Mouse (Mus musculus): ENCODE data around the gene Cfap299. TPM values are rescaled to one million over a fixed set of nuclear protein-coding genes. Genes with fewer than 3 reads are reported as not detected.

Cfap299 gene
- polyA plus RNA-seq, 1 experiment from 2014 or later = 0.43 TPM

- WGBS = 75% methylated on average over 5 of the region's 5 CpGs
- Histone ChIP-seq H3K36me3 (ENCODE audit: control insufficient read depth, insufficient read depth, low read length) (no peaks in the 10 kb centered on the region), H3K9me3 (ENCODE audit: control insufficient read depth, low read length) (no peaks in the 10 kb centered on the region), H3K27ac (ENCODE audit: low read depth, low read length) (no peak overlapping the region), H3K4me2 (replicated peaks; ENCODE audit: low read depth, low read length) (no peak overlapping the region), H3K9ac (ENCODE audit: low read depth, low read length) (no peak overlapping the region), H3K4me3 (ENCODE audit: low read length) (no peak overlapping the region), H3K4me1 (ENCODE audit: control insufficient read depth, insufficient read depth, low read length) (no peaks in the 10 kb centered on the region), H3K27me3 (ENCODE audit: control insufficient read depth, insufficient read depth, low read length) (no peaks in the 10 kb centered on the region)
- ATAC-seq (ENCODE audit: low FRiP score, low TSS enrichment) = no peak
Observed at GRCm38 (mm10) chr5:98580811-98581210, 251.7 kb downstream of the Cfap299 start.

DNA sequence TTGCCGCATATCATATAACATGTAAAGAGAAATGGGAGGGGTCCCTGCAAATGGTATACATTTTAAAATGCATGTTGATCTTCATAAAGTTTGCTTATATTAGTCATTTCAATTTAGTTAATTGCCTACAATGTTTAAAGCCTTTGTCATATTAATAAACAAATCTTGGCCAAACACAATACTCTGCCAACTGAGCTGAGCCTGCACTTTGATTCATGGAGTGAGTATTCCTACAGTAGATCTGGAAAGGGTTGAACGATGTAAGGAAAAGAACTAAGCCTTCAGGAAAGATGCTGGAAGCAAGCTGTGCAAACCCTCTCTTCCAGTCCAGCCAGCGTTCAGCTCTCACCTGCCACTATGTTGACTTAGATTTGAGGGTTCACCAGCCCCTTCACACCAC is 252.9 kb downstream of the Cfap299 start:
- Histone ChIP-seq H3K4me2 (replicated peaks; ENCODE audit: low read depth, low read length) (no peak overlapping the region), H3K9ac (ENCODE audit: low read depth, low read length) (no peak overlapping the region), H3K36me3 (ENCODE audit: control insufficient read depth, insufficient read depth, low read length) (no peaks in the 10 kb centered on the region), H3K4me1 (ENCODE audit: control insufficient read depth, insufficient read depth, low read length) (no peaks in the 10 kb centered on the region), H3K4me3 (ENCODE audit: low read length) (no peak overlapping the region), H3K27ac (ENCODE audit: low read depth, low read length) (no peak overlapping the region), H3K9me3 (ENCODE audit: control insufficient read depth, low read length) (no peaks in the 10 kb centered on the region), H3K27me3 (ENCODE audit: control insufficient read depth, insufficient read depth, low read length) (no peaks in the 10 kb centered on the region)
- WGBS = 71% methylated on average over 3 of the region's 3 CpGs
- ATAC-seq (ENCODE audit: low FRiP score, low TSS enrichment) = no peak

GRCm38 (mm10) chr5:98585915-98586314 is 256.8 kb downstream of the Cfap299 start:
- Histone ChIP-seq H3K9ac (ENCODE audit: low read depth, low read length) (no peak overlapping the region), H3K27me3 (ENCODE audit: control insufficient read depth, insufficient read depth, low read length) (no peaks in the 10 kb centered on the region), H3K4me2 (replicated peaks; ENCODE audit: low read depth, low read length) (no peak overlapping the region), H3K4me3 (ENCODE audit: low read length) (no peak overlapping the region), H3K27ac (ENCODE audit: low read depth, low read length) (no peak overlapping the region), H3K9me3 (ENCODE audit: control insufficient read depth, low read length) (no peaks in the 10 kb centered on the region), H3K36me3 (ENCODE audit: control insufficient read depth, insufficient read depth, low read length) (no peaks in the 10 kb centered on the region), H3K4me1 (ENCODE audit: control insufficient read depth, insufficient read depth, low read length) (no peaks in the 10 kb centered on the region)
- ATAC-seq (ENCODE audit: low FRiP score, low TSS enrichment) = no peak

DNA sequence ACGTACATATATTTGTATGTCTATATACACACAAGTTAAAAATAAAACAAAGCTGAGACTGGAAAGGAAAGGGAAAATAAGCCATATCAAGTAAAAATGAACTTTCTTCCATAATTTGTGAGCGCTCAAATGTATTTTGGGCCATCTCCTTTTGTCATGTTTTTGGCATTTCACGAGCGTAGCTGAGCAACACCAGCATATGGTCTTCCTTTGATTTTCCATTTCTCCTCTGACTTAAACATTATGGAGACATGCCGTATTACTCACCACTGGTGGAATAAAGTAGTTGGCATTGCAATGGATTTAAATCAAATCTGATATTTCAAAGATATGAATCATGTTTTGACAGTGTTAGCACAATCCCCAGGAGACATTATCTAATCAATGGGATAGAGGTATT is 284.4 kb downstream of the Cfap299 start:
- WGBS = 94% methylated on average over 5 of the region's 5 CpGs
- no peak for ATAC-seq (ENCODE audit: low FRiP score, low TSS enrichment)

DNA sequence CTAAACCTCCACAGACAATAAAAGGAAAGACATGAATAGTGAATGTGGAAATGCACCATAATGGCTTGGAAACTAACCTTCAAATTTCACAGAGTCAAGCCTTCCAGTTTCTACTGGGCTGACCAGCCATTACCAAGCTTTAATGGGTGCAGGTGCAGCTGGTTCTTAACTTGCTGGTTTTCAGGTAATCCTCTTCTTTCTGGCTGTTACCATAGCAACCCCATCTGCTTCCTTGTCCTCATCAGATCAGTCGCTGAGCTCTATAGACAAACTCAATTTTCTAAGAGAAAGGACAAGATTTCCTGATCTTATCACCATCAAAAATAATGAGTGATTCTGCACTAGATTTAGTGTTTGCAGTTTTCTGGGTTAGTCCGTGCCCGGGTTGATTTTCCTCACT is 287.8 kb downstream of the Cfap299 start:
- Histone ChIP-seq H3K36me3 (ENCODE audit: control insufficient read depth, insufficient read depth, low read length) (no peaks in the 10 kb centered on the region), H3K4me3 (ENCODE audit: low read length) (no peak overlapping the region), H3K4me1 (ENCODE audit: control insufficient read depth, insufficient read depth, low read length) (no peaks in the 10 kb centered on the region), H3K4me2 (replicated peaks; ENCODE audit: low read depth, low read length) (no peak overlapping the region), H3K9me3 (ENCODE audit: control insufficient read depth, low read length) (no peaks in the 10 kb centered on the region), H3K9ac (ENCODE audit: low read depth, low read length) (no peak overlapping the region), H3K27me3 (ENCODE audit: control insufficient read depth, insufficient read depth, low read length) (no peaks in the 10 kb centered on the region), H3K27ac (ENCODE audit: low read depth, low read length) (no peak overlapping the region)
- WGBS = 71% methylated on average over 3 of the region's 3 CpGs
- ATAC-seq (ENCODE audit: low FRiP score, low TSS enrichment) = no peak

More for the DNA sequence above, 284.4 kb downstream of the Cfap299 start:
- Histone ChIP-seq H3K27me3 (ENCODE audit: control insufficient read depth, insufficient read depth, low read length) (no peaks in the 10 kb centered on the region), H3K4me2 (replicated peaks; ENCODE audit: low read depth, low read length) (no peak overlapping the region), H3K9me3 (ENCODE audit: control insufficient read depth, low read length) (no peaks in the 10 kb centered on the region), H3K36me3 (ENCODE audit: control insufficient read depth, insufficient read depth, low read length) (no peaks in the 10 kb centered on the region), H3K4me1 (ENCODE audit: control insufficient read depth, insufficient read depth, low read length) (no peaks in the 10 kb centered on the region), H3K9ac (ENCODE audit: low read depth, low read length) (no peak overlapping the region), H3K4me3 (ENCODE audit: low read length) (no peak overlapping the region), H3K27ac (ENCODE audit: low read depth, low read length) (no peak overlapping the region)

- 63% methylated on average over 4 of the region's 4 CpGs for WGBS
Observed at GRCm38 (mm10) chr5:98617416-98617815, 288.3 kb downstream of the Cfap299 start.

GRCm38 (mm10) chr5:98650345-98650744 is 321.2 kb downstream of the Cfap299 start:
- Histone ChIP-seq H3K27ac (ENCODE audit: low read depth, low read length) (no peak overlapping the region), H3K9me3 (ENCODE audit: control insufficient read depth, low read length) (no peaks in the 10 kb centered on the region), H3K4me3 (ENCODE audit: low read length) (no peak overlapping the region), H3K36me3 (ENCODE audit: control insufficient read depth, insufficient read depth, low read length) (no peaks in the 10 kb centered on the region), H3K9ac (ENCODE audit: low read depth, low read length) (no peak overlapping the region), H3K4me1 (ENCODE audit: control insufficient read depth, insufficient read depth, low read length) (no peaks in the 10 kb centered on the region), H3K4me2 (replicated peaks; ENCODE audit: low read depth, low read length) (no peak overlapping the region), H3K27me3 (ENCODE audit: control insufficient read depth, insufficient read depth, low read length) (no peaks in the 10 kb centered on the region)
- ATAC-seq (ENCODE audit: low FRiP score, low TSS enrichment) = no peak

More at GRCm38 (mm10) chr5:98617416-98617815, 288.3 kb downstream of the Cfap299 start:
- no peak overlapping the region for H3K9ac ChIP-seq (ENCODE audit: low read depth, low read length)
- no peak overlapping the region for H3K4me3 ChIP-seq (ENCODE audit: low read length)
- H3K27me3 ChIP-seq (ENCODE audit: control insufficient read depth, insufficient read depth, low read length) = no peaks in the 10 kb centered on the region
- H3K27ac ChIP-seq (ENCODE audit: low read depth, low read length) = no peak overlapping the region
- H3K36me3 ChIP-seq (ENCODE audit: control insufficient read depth, insufficient read depth, low read length) = no peaks in the 10 kb centered on the region
- ATAC-seq (ENCODE audit: low FRiP score, low TSS enrichment) = no peak
- H3K9me3 ChIP-seq (ENCODE audit: control insufficient read depth, low read length) = no peaks in the 10 kb centered on the region
- no peaks in the 10 kb centered on the region for H3K4me1 ChIP-seq (ENCODE audit: control insufficient read depth, insufficient read depth, low read length)
- no peak overlapping the region for H3K4me2 ChIP-seq (replicated peaks; ENCODE audit: low read depth, low read length)

- Histone ChIP-seq H3K4me3 (ENCODE audit: low read length) (no peak overlapping the region), H3K36me3 (ENCODE audit: control insufficient read depth, insufficient read depth, low read length) (no peaks in the 10 kb centered on the region), H3K27me3 (ENCODE audit: control insufficient read depth, insufficient read depth, low read length) (no peaks in the 10 kb centered on the region), H3K9me3 (ENCODE audit: control insufficient read depth, low read length) (no peaks in the 10 kb centered on the region), H3K9ac (ENCODE audit: low read depth, low read length) (no peak overlapping the region), H3K4me2 (replicated peaks; ENCODE audit: low read depth, low read length) (no peak overlapping the region), H3K27ac (ENCODE audit: low read depth, low read length) (no peak overlapping the region), H3K4me1 (ENCODE audit: control insufficient read depth, insufficient read depth, low read length) (no peaks in the 10 kb centered on the region)
- 48% methylated on average over 5 of the region's 5 CpGs for WGBS
- ATAC-seq (ENCODE audit: low FRiP score, low TSS enrichment) = peak; percentile 49; the same call in 1 of the 2 replicates
Observed at GRCm38 (mm10) chr5:98651049-98651448, 321.9 kb downstream of the Cfap299 start.

- no peak overlapping the region for H3K4me2 ChIP-seq (replicated peaks; ENCODE audit: low read depth, low read length)
- no peaks in the 10 kb centered on the region for H3K9me3 ChIP-seq (ENCODE audit: control insufficient read depth, low read length)
- no peak overlapping the region for H3K9ac ChIP-seq (ENCODE audit: low read depth, low read length)
- no peaks in the 10 kb centered on the region for H3K27me3 ChIP-seq (ENCODE audit: control insufficient read depth, insufficient read depth, low read length)
- no peaks in the 10 kb centered on the region for H3K36me3 ChIP-seq (ENCODE audit: control insufficient read depth, insufficient read depth, low read length)
- no peak overlapping the region for H3K27ac ChIP-seq (ENCODE audit: low read depth, low read length)
- H3K4me3 ChIP-seq (ENCODE audit: low read length) = no peak overlapping the region
- 92% methylated on average over 5 of the region's 5 CpGs for WGBS
- no peak for ATAC-seq (ENCODE audit: low FRiP score, low TSS enrichment)
- H3K4me1 ChIP-seq (ENCODE audit: control insufficient read depth, insufficient read depth, low read length) = no peaks in the 10 kb centered on the region
Observed at GRCm38 (mm10) chr5:98688254-98688653, 359.1 kb downstream of the Cfap299 start.

- Histone ChIP-seq H3K4me1 (ENCODE audit: control insufficient read depth, insufficient read depth, low read length) (no peaks in the 10 kb centered on the region), H3K27me3 (ENCODE audit: control insufficient read depth, insufficient read depth, low read length) (no peaks in the 10 kb centered on the region), H3K4me3 (ENCODE audit: low read length) (no peak overlapping the region), H3K9ac (ENCODE audit: low read depth, low read length) (no peak overlapping the region), H3K27ac (ENCODE audit: low read depth, low read length) (no peak overlapping the region), H3K9me3 (ENCODE audit: control insufficient read depth, low read length) (no peaks in the 10 kb centered on the region), H3K36me3 (ENCODE audit: control insufficient read depth, insufficient read depth, low read length) (no peaks in the 10 kb centered on the region), H3K4me2 (replicated peaks; ENCODE audit: low read depth, low read length) (no peak overlapping the region)
- no peak for ATAC-seq (ENCODE audit: low FRiP score, low TSS enrichment)
- WGBS = 63% methylated on average over 5 of the region's 5 CpGs
Observed at GRCm38 (mm10) chr5:98692070-98692469, 363.0 kb downstream of the Cfap299 start.

Data from kidney, embryonic 14.5 days (tissue).